Mouse (Mus musculus): ENCODE measurements around the gene Calhm5. TPM values are rescaled to one million over a fixed set of nuclear protein-coding genes. Genes with fewer than 3 reads are reported as not detected.

Gene Calhm5
- polyA plus RNA-seq, 1 experiment from 2014 or later = 0.86 TPM

DNA sequence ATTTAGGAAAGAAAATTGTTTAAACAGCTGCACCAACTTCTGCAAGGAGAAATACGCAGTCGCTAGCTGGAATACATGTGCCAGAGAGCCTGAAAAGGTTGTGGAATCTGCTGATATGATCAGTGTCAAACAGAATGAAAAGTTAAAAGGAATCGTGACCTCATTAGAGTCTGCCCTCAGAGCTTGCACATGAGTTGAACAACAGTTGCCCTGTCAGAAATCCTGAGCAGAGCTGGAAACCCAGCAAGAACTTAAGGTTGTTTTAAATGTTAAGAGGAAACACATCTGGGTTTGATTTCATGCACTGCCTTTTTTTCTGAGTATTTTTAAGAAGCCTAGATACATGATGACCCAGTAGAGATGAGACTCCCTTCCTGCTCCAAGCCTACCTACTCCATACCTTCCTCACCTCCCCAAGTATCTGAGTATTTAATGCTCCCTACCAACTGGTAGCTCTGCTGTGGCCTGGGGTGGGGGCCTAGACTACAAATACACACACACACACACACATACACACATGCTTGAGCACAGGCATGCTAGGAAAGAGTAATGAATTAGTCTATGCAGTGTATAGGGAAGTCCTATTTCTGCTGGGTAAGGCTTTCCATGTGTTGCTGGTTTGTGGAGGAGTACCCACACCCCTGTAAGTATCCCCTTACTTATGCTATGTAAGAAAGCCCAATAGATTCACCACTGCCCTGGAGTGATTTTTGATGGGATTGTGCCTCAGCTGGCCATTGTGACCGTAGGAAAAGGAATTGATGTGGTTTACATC, 15.8 kb upstream of the Calhm5 start:
- no peak overlapping the region for H3K4me2 ChIP-seq
- no peak overlapping the region for H3K9ac ChIP-seq
- no peak overlapping the region for H3K4me3 ChIP-seq
- H3K27me3 ChIP-seq = no peaks in the 10 kb centered on the region
- no peaks in the 10 kb centered on the region for H3K9me3 ChIP-seq
- peak overlapping the region; percentile 78 for H3K27ac ChIP-seq
- WGBS = 21% methylated on average over 4 of the region's 4 CpGs
- H3K36me3 ChIP-seq = no peaks in the 10 kb centered on the region
- 0 out of 2 replicates have a peak, but pooled peaks have one; percentile 67 for ATAC-seq (ENCODE audit: insufficient number of reproducible peaks, insufficient read depth, low FRiP score, low TSS enrichment, low read depth)
- peaks cover 15% of the 10 kb centered on the region for H3K4me1 ChIP-seq

DNA sequence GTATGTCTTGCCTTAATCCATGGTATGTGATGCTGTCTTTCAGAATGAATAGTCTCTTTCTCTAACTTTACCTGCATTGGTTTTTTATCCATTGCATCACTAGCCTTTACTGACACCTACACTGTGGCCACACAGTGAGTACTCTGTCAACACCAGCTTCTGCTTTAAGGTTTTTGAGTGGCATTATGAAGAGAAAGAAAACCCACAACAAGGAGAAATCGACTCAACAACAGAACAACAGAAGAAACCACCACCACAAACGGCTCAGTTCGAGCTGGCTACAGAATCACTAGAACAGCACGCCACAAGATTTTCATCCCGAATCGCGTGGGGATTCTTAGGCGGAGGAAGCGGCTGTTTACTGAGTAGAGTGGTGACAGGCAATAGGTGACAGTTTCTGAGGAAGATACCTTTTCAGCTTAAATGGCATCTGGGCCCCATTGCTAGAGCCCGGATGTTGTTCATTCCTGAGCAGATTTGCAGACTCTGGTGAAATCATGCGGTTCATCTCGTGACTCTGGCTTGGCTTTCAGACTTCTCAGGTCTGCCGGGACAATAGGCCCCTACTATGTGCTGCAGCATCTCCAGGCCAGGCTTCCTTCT, 14.6 kb upstream of the Calhm5 start:
- Histone ChIP-seq H3K4me2 (no peak overlapping the region), H3K27me3 (no peaks in the 10 kb centered on the region), H3K4me1 (peaks cover 15% of the 10 kb centered on the region), H3K36me3 (no peaks in the 10 kb centered on the region), H3K4me3 (no peak overlapping the region), H3K9ac (no peak overlapping the region), H3K9me3 (no peaks in the 10 kb centered on the region), H3K27ac (no peak overlapping the region)
- WGBS = 74% methylated on average over 13 of the region's 13 CpGs
- no peak for ATAC-seq (ENCODE audit: insufficient number of reproducible peaks, insufficient read depth, low FRiP score, low TSS enrichment, low read depth)

DNA sequence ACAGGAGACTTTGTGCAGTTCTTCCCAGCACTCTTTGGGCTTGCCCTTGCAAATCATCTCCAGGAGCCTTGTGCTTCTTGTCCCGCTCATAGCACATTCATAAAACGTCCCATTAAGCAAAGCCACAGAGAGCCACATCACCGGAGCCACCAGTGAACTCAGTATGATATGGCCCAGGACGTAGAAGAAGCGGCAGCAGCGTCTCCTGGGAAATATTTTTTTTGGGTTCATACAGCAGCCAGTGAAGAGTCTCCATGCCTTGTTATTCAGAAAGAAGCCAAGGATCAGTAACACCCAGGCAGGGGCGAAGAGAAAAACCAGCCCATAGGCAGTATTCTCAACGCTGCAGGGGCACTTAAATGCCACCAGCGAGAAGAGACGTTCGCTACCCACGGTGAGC, 355 bp downstream of the Calhm5 start:
- no peaks in the 10 kb centered on the region for H3K9me3 ChIP-seq
- peak overlapping the region; percentile 63; the same call in 1 of the 2 replicates for H3K27ac ChIP-seq
- no peaks in the 10 kb centered on the region for H3K27me3 ChIP-seq
- no peak for ATAC-seq (ENCODE audit: insufficient number of reproducible peaks, insufficient read depth, low FRiP score, low TSS enrichment, low read depth)
- H3K4me3 ChIP-seq = peak overlapping the region; percentile 27
- H3K9ac ChIP-seq = peak overlapping the region; percentile 59
- WGBS = 51% methylated on average over 12 of the region's 12 CpGs
- H3K4me2 ChIP-seq = peak overlapping the region; percentile 54
- H3K36me3 ChIP-seq = no peaks in the 10 kb centered on the region
- peaks cover 18% of the 10 kb centered on the region for H3K4me1 ChIP-seq

DNA sequence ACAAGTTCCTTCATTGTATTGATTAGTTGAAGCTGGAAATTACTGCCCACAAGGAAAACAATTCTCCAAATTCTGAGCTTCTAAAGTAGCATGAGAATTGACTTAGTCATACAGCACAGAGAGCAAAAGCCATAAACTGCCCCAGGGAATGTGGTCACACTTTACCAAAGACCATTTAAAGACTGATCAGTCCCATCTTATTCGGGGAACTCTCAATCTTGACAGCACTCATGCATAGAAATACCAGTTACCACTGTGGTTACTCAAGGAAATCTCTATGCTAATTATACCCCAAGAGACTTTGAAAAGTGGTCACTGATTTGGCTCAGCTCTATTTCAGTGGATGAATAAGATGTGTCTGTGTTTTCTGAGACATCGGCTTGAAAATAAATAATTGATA, 1.2 kb downstream of the Calhm5 start:
- no peak overlapping the region for H3K4me3 ChIP-seq
- no peak overlapping the region for H3K27ac ChIP-seq
- peaks cover 18% of the 10 kb centered on the region for H3K4me1 ChIP-seq
- 45% methylated on average over 2 of the region's 2 CpGs for WGBS
- no peak overlapping the region for H3K4me2 ChIP-seq
- no peak overlapping the region for H3K9ac ChIP-seq
- H3K27me3 ChIP-seq = no peaks in the 10 kb centered on the region
- no peaks in the 10 kb centered on the region for H3K9me3 ChIP-seq
- no peaks in the 10 kb centered on the region for H3K36me3 ChIP-seq
- ATAC-seq (ENCODE audit: insufficient number of reproducible peaks, insufficient read depth, low FRiP score, low TSS enrichment, low read depth) = no peak

DNA sequence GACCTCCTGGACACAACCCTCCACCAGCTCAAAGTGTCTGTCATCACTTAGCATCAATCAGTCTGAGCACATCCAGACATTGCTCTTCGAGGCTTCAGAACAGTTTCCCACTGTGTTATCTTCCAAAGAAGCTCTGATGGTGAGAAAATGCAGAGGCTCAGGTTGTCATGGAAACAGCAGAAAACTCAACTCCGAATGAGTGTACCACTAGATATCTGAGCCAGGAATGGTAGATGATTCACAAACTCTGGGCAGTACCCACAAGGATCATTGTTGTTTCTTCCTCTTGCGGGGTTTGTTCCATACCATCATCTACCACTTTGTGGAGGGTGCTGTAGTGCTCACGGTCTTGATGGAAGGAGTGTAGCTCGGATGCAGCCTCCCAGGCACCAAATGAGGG, 4.4 kb downstream of the Calhm5 start:
- H3K36me3 ChIP-seq = no peaks in the 10 kb centered on the region
- H3K4me1 ChIP-seq = peaks cover 18% of the 10 kb centered on the region
- H3K9ac ChIP-seq = no peak overlapping the region
- no peak overlapping the region for H3K4me3 ChIP-seq
- H3K4me2 ChIP-seq = no peak overlapping the region
- ATAC-seq (ENCODE audit: insufficient number of reproducible peaks, insufficient read depth, low FRiP score, low TSS enrichment, low read depth) = no peak
- H3K27me3 ChIP-seq = no peaks in the 10 kb centered on the region
- no peaks in the 10 kb centered on the region for H3K9me3 ChIP-seq
- no peak overlapping the region for H3K27ac ChIP-seq
- 79% methylated on average over 5 of the region's 5 CpGs for WGBS

DNA sequence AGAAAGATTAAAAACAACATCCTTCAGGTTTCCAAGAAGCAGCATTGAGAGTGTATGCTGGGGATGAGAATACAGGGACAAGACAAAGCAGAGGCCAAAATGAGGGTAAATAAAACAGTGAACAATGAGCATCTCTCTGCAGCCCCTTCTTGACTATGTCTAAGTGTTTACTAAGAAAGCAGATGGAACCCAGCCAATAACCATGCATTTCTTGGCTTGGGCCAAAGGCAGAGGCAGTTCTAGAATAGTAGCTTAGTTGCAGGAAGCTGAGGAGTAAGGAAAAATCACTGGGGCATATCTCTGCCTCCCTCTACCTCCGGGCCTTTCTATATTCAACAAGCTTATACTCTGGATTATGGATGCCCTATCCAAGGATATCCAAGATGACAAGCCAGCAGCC, 5.8 kb downstream of the Calhm5 start:
- Histone ChIP-seq H3K36me3 (no peaks in the 10 kb centered on the region), H3K4me3 (no peak overlapping the region), H3K4me1 (peaks cover 10% of the 10 kb centered on the region; the same call in 1 of the 2 replicates), H3K9me3 (no peaks in the 10 kb centered on the region), H3K4me2 (no peak overlapping the region), H3K27ac (no peak overlapping the region), H3K9ac (no peak overlapping the region), H3K27me3 (no peaks in the 10 kb centered on the region)
- no peak for ATAC-seq (ENCODE audit: insufficient number of reproducible peaks, insufficient read depth, low FRiP score, low TSS enrichment, low read depth)
- 88% methylated on average over 1 of the region's 1 CpGs for WGBS

DNA sequence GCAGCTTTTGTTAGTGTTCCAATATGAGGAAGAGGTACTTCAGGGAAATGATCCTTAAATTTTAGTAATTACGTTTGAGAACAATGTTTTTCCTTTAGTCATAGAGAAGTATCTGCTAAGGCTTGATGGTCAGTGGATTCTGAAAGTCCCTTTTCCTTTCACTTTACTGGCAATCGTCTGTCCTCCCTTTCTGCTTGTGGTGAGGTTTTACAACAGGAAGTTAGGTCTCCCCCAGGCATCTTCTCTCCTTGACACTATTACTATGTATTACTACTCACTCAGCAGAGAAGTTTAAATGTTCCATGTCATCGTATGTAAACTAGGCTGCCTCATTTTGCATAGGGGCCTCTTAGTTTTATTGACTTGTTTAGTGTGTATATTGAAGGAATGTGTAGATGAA, 6.8 kb downstream of the Calhm5 start:
- Histone ChIP-seq H3K4me3 (no peak overlapping the region), H3K27ac (no peak overlapping the region), H3K4me1 (peaks cover 3% of the 10 kb centered on the region; the same call in 1 of the 2 replicates), H3K4me2 (no peak overlapping the region), H3K9me3 (no peaks in the 10 kb centered on the region), H3K9ac (no peak overlapping the region), H3K27me3 (no peaks in the 10 kb centered on the region), H3K36me3 (no peaks in the 10 kb centered on the region)
- 51% methylated on average over 3 of the region's 3 CpGs for WGBS
- ATAC-seq (ENCODE audit: insufficient number of reproducible peaks, insufficient read depth, low FRiP score, low TSS enrichment, low read depth) = no peak

DNA sequence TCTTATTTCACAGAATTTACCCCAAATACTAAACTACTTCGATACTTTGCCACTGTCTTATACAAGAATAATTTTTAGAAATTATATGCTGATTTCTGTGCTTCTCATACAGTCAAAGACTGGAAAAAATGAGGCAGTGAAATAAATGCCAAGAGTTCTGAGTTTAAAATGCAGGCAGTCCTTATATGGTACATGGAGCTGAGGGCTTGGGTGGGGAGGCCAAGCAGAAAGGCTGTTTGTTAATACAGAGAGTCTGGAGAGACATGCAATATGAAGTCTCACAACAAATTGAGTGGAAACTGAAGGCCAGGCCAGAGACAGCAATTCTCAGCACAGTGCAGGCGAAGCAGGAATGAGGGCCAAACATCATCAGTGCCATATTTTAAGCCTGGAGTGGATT, 7.8 kb downstream of the Calhm5 start:
- no peak for ATAC-seq (ENCODE audit: insufficient number of reproducible peaks, insufficient read depth, low FRiP score, low TSS enrichment, low read depth)
- H3K27ac ChIP-seq = no peak overlapping the region
- H3K36me3 ChIP-seq = no peaks in the 10 kb centered on the region
- no peaks in the 10 kb centered on the region for H3K9me3 ChIP-seq
- H3K27me3 ChIP-seq = no peaks in the 10 kb centered on the region
- H3K9ac ChIP-seq = no peak overlapping the region
- no peaks in the 10 kb centered on the region for H3K4me1 ChIP-seq
- no peak overlapping the region for H3K4me2 ChIP-seq
- WGBS = 73% methylated on average over 2 of the region's 2 CpGs
- no peak overlapping the region for H3K4me3 ChIP-seq

DNA sequence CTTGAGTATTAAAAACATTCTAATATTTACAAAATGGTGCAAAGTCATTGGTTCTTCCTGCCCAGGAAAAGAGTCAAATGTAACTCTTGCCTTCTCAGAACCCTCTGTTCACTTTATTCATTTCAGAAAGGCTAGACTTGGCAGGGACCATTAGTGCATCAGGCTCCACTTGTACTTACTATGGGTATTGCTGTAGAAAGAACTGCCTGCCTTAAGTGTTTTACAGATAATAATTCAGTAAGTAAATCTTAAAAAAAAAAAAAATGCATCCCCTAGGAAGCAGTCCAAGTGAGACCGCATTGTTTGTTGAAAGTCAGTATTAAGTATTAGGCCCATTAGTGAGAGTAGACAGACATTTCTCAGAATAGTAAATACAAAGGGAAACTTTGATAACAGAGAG, 9.8 kb downstream of the Calhm5 start:
- H3K4me3 ChIP-seq = no peak overlapping the region
- H3K9ac ChIP-seq = no peak overlapping the region
- H3K27me3 ChIP-seq = no peaks in the 10 kb centered on the region
- WGBS = 98% methylated on average over 1 of the region's 1 CpGs
- ATAC-seq (ENCODE audit: insufficient number of reproducible peaks, insufficient read depth, low FRiP score, low TSS enrichment, low read depth) = no peak
- no peak overlapping the region for H3K4me2 ChIP-seq
- no peak overlapping the region for H3K27ac ChIP-seq
- H3K9me3 ChIP-seq = no peaks in the 10 kb centered on the region
- no peaks in the 10 kb centered on the region for H3K4me1 ChIP-seq
- no peaks in the 10 kb centered on the region for H3K36me3 ChIP-seq

DNA sequence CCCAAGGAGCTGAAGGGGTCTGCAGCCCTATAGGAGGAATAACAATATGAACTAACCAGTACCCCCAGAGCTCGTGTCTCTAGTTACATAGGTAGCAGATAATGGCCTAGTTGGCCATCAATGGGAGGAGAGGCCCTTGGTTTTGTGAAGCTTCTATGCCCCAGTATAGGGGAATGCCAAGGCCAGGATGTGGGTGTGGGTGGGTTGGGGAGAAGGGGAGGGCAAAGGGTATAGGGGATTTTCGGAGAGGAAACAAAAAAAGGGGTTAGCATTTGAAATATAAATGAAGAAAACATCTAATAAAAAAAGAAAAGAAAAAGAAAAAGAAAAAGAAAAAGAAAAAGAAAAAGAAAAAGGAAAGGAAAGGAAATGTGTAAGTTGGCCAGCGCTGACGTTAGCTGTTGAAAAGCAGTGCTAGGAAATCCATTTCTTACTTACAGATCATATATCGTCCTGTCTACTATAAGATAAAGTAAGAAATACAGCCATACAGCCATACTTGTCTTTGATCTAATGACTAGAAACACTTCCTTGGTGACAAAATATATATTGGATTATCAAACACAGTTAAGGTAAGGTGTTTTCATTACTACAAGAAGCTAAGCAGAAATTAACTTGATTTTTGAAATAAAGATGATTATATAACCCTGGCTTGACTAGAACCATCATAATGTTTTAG, 21.7 kb downstream of the Calhm5 start:
- Histone ChIP-seq H3K9ac (no peak overlapping the region), H3K9me3 (no peaks in the 10 kb centered on the region), H3K27me3 (no peaks in the 10 kb centered on the region), H3K4me2 (no peak overlapping the region), H3K27ac (no peak overlapping the region), H3K36me3 (no peaks in the 10 kb centered on the region), H3K4me3 (no peak overlapping the region), H3K4me1 (no peaks in the 10 kb centered on the region)
- WGBS = 82% methylated on average over 5 of the region's 5 CpGs
- no peak for ATAC-seq (ENCODE audit: insufficient number of reproducible peaks, insufficient read depth, low FRiP score, low TSS enrichment, low read depth)

DNA sequence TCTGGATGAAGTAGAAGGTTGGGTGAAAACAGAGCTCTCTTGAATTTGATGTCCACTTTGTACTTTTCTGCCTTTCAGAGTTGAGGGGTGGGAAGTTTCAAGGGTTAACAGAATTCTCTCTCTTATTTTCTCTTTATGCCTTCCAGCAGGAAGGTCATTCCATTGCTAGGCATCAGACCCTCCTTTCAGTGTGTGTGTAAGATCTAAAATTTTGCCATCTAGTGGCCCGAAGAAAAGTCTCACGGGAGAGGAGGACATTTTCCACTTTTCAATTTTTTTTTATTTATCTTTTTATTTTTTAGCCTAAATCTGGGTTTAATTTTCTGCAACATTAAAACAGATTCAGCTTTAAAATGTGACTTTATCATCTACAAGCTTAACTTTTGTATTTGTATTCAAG, 24.7 kb downstream of the Calhm5 start:
- Histone ChIP-seq H3K4me2 (no peak overlapping the region), H3K4me3 (no peak overlapping the region), H3K4me1 (no peaks in the 10 kb centered on the region), H3K36me3 (no peaks in the 10 kb centered on the region), H3K9ac (no peak overlapping the region), H3K9me3 (no peaks in the 10 kb centered on the region), H3K27ac (no peak overlapping the region), H3K27me3 (no peaks in the 10 kb centered on the region)
- no peak for ATAC-seq (ENCODE audit: insufficient number of reproducible peaks, insufficient read depth, low FRiP score, low TSS enrichment, low read depth)
- 41% methylated on average over 2 of the region's 2 CpGs for WGBS

DNA sequence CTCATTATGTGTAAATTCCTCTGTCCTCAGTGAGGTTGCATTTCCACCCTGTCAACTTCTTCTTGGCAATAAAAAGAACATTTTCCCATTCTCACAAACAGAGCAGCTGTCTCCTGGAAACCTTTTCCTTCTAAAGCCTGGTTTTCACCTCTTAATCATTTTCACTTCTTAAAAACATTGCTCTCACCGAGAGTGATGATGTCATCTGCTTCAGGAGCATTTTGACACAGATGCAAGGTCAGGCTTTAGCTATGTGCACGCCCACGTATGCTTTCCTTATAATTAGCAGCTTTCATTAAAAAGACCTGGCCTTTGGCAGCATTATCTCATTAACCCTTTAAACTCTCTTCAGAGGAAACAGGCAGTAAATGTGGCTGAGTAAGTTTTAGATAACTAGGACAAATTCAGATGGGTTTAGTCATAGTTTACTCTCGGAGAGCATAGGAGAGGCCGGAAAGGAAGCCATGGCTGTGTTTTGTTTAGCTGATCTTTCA, 25.3 kb downstream of the Calhm5 start:
- H3K9me3 ChIP-seq = no peaks in the 10 kb centered on the region
- no peaks in the 10 kb centered on the region for H3K27me3 ChIP-seq
- 45% methylated on average over 5 of the region's 5 CpGs for WGBS
- no peaks in the 10 kb centered on the region for H3K36me3 ChIP-seq
- no peak overlapping the region for H3K27ac ChIP-seq
- no peaks in the 10 kb centered on the region for H3K4me1 ChIP-seq
- no peak overlapping the region for H3K4me3 ChIP-seq
- H3K4me2 ChIP-seq = no peak overlapping the region
- no peak overlapping the region for H3K9ac ChIP-seq
- ATAC-seq (ENCODE audit: insufficient number of reproducible peaks, insufficient read depth, low FRiP score, low TSS enrichment, low read depth) = no peak
